Mouse (Mus musculus): ENCODE measurements around the gene Tfpi. TPM values are rescaled to one million over a fixed set of nuclear protein-coding genes. Genes with fewer than 3 reads are reported as not detected.

The Tfpi gene
- polyA plus RNA-seq, 1 experiment, result 5.7 TPM

GRCm38 (mm10) chr2:84454551-84455235 is 21.9 kb downstream of the Tfpi start:
- Histone ChIP-seq H3K4me3 (ENCODE audit: insufficient read depth, low read depth, low read length) (no peak overlapping the region), H3K27ac (replicated peaks; ENCODE audit: low read depth, low read length) (no peak overlapping the region), H3K4me1 (ENCODE audit: control insufficient read depth, insufficient read depth, insufficient read length, low read length) (no peaks in the 10 kb centered on the region)

- Histone ChIP-seq H3K4me3 (ENCODE audit: insufficient read depth, low read depth, low read length) (no peak overlapping the region), H3K27ac (replicated peaks; ENCODE audit: low read depth, low read length) (no peak overlapping the region), H3K4me1 (ENCODE audit: control insufficient read depth, insufficient read depth, insufficient read length, low read length) (no peaks in the 10 kb centered on the region)
Measured at GRCm38 (mm10) chr2:84454051-84454450, 22.5 kb downstream of the Tfpi start.

GRCm38 (mm10) chr2:84445499-84445898 is 31.1 kb downstream of the Tfpi start:
- H3K4me3 ChIP-seq (ENCODE audit: insufficient read depth, low read depth, low read length), result no peak overlapping the region
- H3K4me1 ChIP-seq (ENCODE audit: control insufficient read depth, insufficient read depth, insufficient read length, low read length), result no peaks in the 10 kb centered on the region
- no peak overlapping the region for H3K27ac ChIP-seq (replicated peaks; ENCODE audit: low read depth, low read length)

GRCm38 (mm10) chr2:84441940-84442339 is 34.6 kb downstream of the Tfpi start:
- Histone ChIP-seq H3K4me1 (ENCODE audit: control insufficient read depth, insufficient read depth, insufficient read length, low read length) (no peaks in the 10 kb centered on the region), H3K27ac (replicated peaks; ENCODE audit: low read depth, low read length) (no peak overlapping the region), H3K4me3 (ENCODE audit: insufficient read depth, low read depth, low read length) (no peak overlapping the region)

GRCm38 (mm10) chr2:84429724-84430123 is 46.9 kb downstream of the Tfpi start:
- Histone ChIP-seq H3K27ac (replicated peaks; ENCODE audit: low read depth, low read length) (no peak overlapping the region), H3K4me3 (ENCODE audit: insufficient read depth, low read depth, low read length) (no peak overlapping the region), H3K4me1 (ENCODE audit: control insufficient read depth, insufficient read depth, insufficient read length, low read length) (no peaks in the 10 kb centered on the region)

- Histone ChIP-seq H3K4me3 (ENCODE audit: insufficient read depth, low read depth, low read length) (no peak overlapping the region), H3K27ac (replicated peaks; ENCODE audit: low read depth, low read length) (no peak overlapping the region), H3K4me1 (ENCODE audit: control insufficient read depth, insufficient read depth, insufficient read length, low read length) (no peaks in the 10 kb centered on the region)
Measured at GRCm38 (mm10) chr2:84428836-84429235, 47.7 kb downstream of the Tfpi start.

- H3K4me1 ChIP-seq (ENCODE audit: control insufficient read depth, insufficient read depth, insufficient read length, low read length), result no peaks in the 10 kb centered on the region
- no peak overlapping the region for H3K4me3 ChIP-seq (ENCODE audit: insufficient read depth, low read depth, low read length)
- peak overlapping the region; percentile 56 for H3K27ac ChIP-seq (replicated peaks; ENCODE audit: low read depth, low read length)
Measured at GRCm38 (mm10) chr2:84426531-84426930, 50.0 kb downstream of the Tfpi start.

GRCm38 (mm10) chr2:84425138-84425537 is 51.4 kb downstream of the Tfpi start, which contains the start of gene Calcrl:
Gene Calcrl, minus strand, starts transcription at chr2:84425411.
- H3K4me3 ChIP-seq (ENCODE audit: insufficient read depth, low read depth, low read length), result peak within 1 kb of the TSS; percentile 65
- peak within 1 kb of the TSS; percentile 81 for H3K27ac ChIP-seq (replicated peaks; ENCODE audit: low read depth, low read length)
- no peaks in the 10 kb centered on the region for H3K4me1 ChIP-seq (ENCODE audit: control insufficient read depth, insufficient read depth, insufficient read length, low read length)

- Histone ChIP-seq H3K4me3 (ENCODE audit: insufficient read depth, low read depth, low read length) (no peak overlapping the region), H3K27ac (replicated peaks; ENCODE audit: low read depth, low read length) (no peak overlapping the region), H3K4me1 (ENCODE audit: control insufficient read depth, insufficient read depth, insufficient read length, low read length) (no peaks in the 10 kb centered on the region)
Measured at GRCm38 (mm10) chr2:84416501-84416900, 60.1 kb downstream of the Tfpi start.

GRCm38 (mm10) chr2:84409796-84410592 is 66.6 kb downstream of the Tfpi start:
- Histone ChIP-seq H3K4me3 (ENCODE audit: insufficient read depth, low read depth, low read length) (no peak overlapping the region), H3K27ac (replicated peaks; ENCODE audit: low read depth, low read length) (no peak overlapping the region), H3K4me1 (ENCODE audit: control insufficient read depth, insufficient read depth, insufficient read length, low read length) (no peaks in the 10 kb centered on the region; the same call in 1 of the 2 replicates)

- H3K27ac ChIP-seq (replicated peaks; ENCODE audit: low read depth, low read length), result no peak overlapping the region
- H3K4me3 ChIP-seq (ENCODE audit: insufficient read depth, low read depth, low read length), result no peak overlapping the region
- peaks cover 2% of the 10 kb centered on the region; the same call in 1 of the 2 replicates for H3K4me1 ChIP-seq (ENCODE audit: control insufficient read depth, insufficient read depth, insufficient read length, low read length)
Measured at GRCm38 (mm10) chr2:84404834-84405233, 71.7 kb downstream of the Tfpi start.

GRCm38 (mm10) chr2:84402713-84403112 is 73.9 kb downstream of the Tfpi start:
- 0 out of 2 replicates have a peak, but pooled peaks cover 2% of the 10 kb centered on the region for H3K4me1 ChIP-seq (ENCODE audit: control insufficient read depth, insufficient read depth, insufficient read length, low read length)
- H3K27ac ChIP-seq (replicated peaks; ENCODE audit: low read depth, low read length), result no peak overlapping the region
- H3K4me3 ChIP-seq (ENCODE audit: insufficient read depth, low read depth, low read length), result no peak overlapping the region

- Histone ChIP-seq H3K27ac (replicated peaks; ENCODE audit: low read depth, low read length) (no peak overlapping the region), H3K4me1 (ENCODE audit: control insufficient read depth, insufficient read depth, insufficient read length, low read length) (no peaks in the 10 kb centered on the region; the same call in 1 of the 2 replicates), H3K4me3 (ENCODE audit: insufficient read depth, low read depth, low read length) (no peak overlapping the region)
Measured at GRCm38 (mm10) chr2:84396557-84396956, 80.0 kb downstream of the Tfpi start.

GRCm38 (mm10) chr2:84393236-84393635 is 83.3 kb downstream of the Tfpi start:
- Histone ChIP-seq H3K4me3 (ENCODE audit: insufficient read depth, low read depth, low read length) (no peak overlapping the region), H3K4me1 (ENCODE audit: control insufficient read depth, insufficient read depth, insufficient read length, low read length) (no peaks in the 10 kb centered on the region; the same call in 1 of the 2 replicates), H3K27ac (replicated peaks; ENCODE audit: low read depth, low read length) (no peak overlapping the region)

GRCm38 (mm10) chr2:84389075-84389474 is 87.5 kb downstream of the Tfpi start:
- no peak overlapping the region for H3K27ac ChIP-seq (replicated peaks; ENCODE audit: low read depth, low read length)
- no peaks in the 10 kb centered on the region; the same call in 1 of the 2 replicates for H3K4me1 ChIP-seq (ENCODE audit: control insufficient read depth, insufficient read depth, insufficient read length, low read length)
- no peak overlapping the region for H3K4me3 ChIP-seq (ENCODE audit: insufficient read depth, low read depth, low read length)
